Comparison of ENCODE assay signal across 8 mouse cellular contexts in genomic region chr7:102564999-102565997, GRCm38 (mm10). TPM values are rescaled to one million over a fixed set of nuclear protein-coding genes. Genes with fewer than 3 reads are reported as not detected.
DNase-seq lines count a peak whose midpoint lies in the region; ATAC-seq lines count a peak whose summit lies in the region.

TSS of gene Trim21 (minus strand) at chr7:102565486.

- ATAC-seq in megakaryocyte, adult 5-6 weeks (ENCODE audit: poor library complexity, severe bottlenecking) = peak; percentile 99

- peak; percentile 92 for DNase-seq in adipocyte (ENCODE audit: low spot score)
- peak; percentile 90 for DNase-seq in embryo, embryonic 10 days (ENCODE audit: low spot score)
- peak; percentile 70 for DNase-seq in gastrocnemius, postnatal 10 days
- DNase-seq in hindlimb bud, embryonic 11.5 days (ENCODE audit: extremely low spot score, low read depth, low spot score) = peak; percentile 39
- peak; percentile 6 to 20 for DNase-seq in left cerebral cortex, adult 8-10 months (ENCODE audit: low spot score in 2 of 2)
- peak; percentile 49 to 52 for DNase-seq in right cerebral cortex, adult 2 months (ENCODE audit: low spot score in 2 of 2)
- peak; percentile 26 for DNase-seq in urinary bladder, postnatal 10 days (ENCODE audit: low spot score)

RNA-seq across cellular contexts. Expression of gene Trim21, which starts in this region (rescaled TPM):
- 1 to 10 TPM; 4.4 to 4.6 TPM for total RNA-seq in gastrocnemius, postnatal 10 days (2021)
- 1 to 10 TPM; 2.6 to 6.4 (median 4.6) TPM for total RNA-seq in left cerebral cortex, adult 8-10 months (2022)
- 14.9 and 16.5 TPM in 2 replicates for total RNA-seq in megakaryocyte, adult 5-6 weeks (2015)
- total RNA-seq in megakaryocyte, adult 5-6 weeks (2017) = 31.4 and 53.9 TPM in 2 replicates

Comparison
In these comparisons a context has a peak if more than half of its experiments do, and no peak if none do; other contexts are left out.
1. Peak in every context shown above with its lines: DNase-seq and ATAC-seq.
2. DNase-seq: peak in every context shown above with its lines; median percentile 92 in adipocyte; 90 in embryo, embryonic 10 days; 70 in gastrocnemius, postnatal 10 days; 50 in right cerebral cortex, adult 2 months; 39 in hindlimb bud, embryonic 11.5 days; 26 in urinary bladder, postnatal 10 days; 13 in left cerebral cortex, adult 8-10 months.